Mouse (Mus musculus): ENCODE data around the gene Slc25a10. TPM values are rescaled to one million over a fixed set of nuclear protein-coding genes. Genes with fewer than 3 reads are reported as not detected.

Slc25a10 gene
- polyA plus RNA-seq, 1 experiment from 2014 or later = 31.1 TPM

GRCm38 (mm10) chr11:120485251-120485650 lies 6.4 kb upstream of the Slc25a10 start:
- Histone ChIP-seq H3K27ac (peak overlapping the region; percentile 59; the same call in 1 of the 2 replicates), H3K4me3 (peak overlapping the region; percentile 98), H3K9ac (peak overlapping the region; percentile 95), H3K9me3 (replicated peaks) (no peaks in the 10 kb centered on the region), H3K36me3 (ENCODE audit: poor library complexity, severe bottlenecking) (peaks cover 70% of the 10 kb centered on the region), H3K4me1 (peaks cover 30% of the 10 kb centered on the region), H3K4me2 (peak overlapping the region; percentile 95), H3K27me3 (no peaks in the 10 kb centered on the region)
- no peak for ATAC-seq
- WGBS = 12% methylated on average over 10 of the region's 10 CpGs

- Histone ChIP-seq H3K4me1 (peaks cover 54% of the 10 kb centered on the region), H3K9me3 (replicated peaks) (no peaks in the 10 kb centered on the region), H3K4me3 (no peak overlapping the region), H3K27me3 (no peaks in the 10 kb centered on the region), H3K4me2 (no peak overlapping the region), H3K36me3 (ENCODE audit: poor library complexity, severe bottlenecking) (peaks cover 38% of the 10 kb centered on the region), H3K27ac (no peak overlapping the region), H3K9ac (no peak overlapping the region)
- ATAC-seq = no peak
- WGBS = 78% methylated on average over 4 of the region's 4 CpGs
These were observed 3.1 kb upstream of the Slc25a10 start for GRCm38 (mm10) chr11:120488516-120488915.

GRCm38 (mm10) chr11:120489054-120489761 lies 2.4 kb upstream of the Slc25a10 start:
- Histone ChIP-seq H3K4me2 (no peak overlapping the region), H3K9me3 (replicated peaks) (no peaks in the 10 kb centered on the region), H3K4me3 (no peak overlapping the region; the same call in 1 of the 2 replicates), H3K36me3 (ENCODE audit: poor library complexity, severe bottlenecking) (peaks cover 39% of the 10 kb centered on the region), H3K27me3 (no peaks in the 10 kb centered on the region), H3K9ac (no peak overlapping the region), H3K4me1 (peaks cover 51% of the 10 kb centered on the region), H3K27ac (no peak overlapping the region)
- peak; percentile 31 for ATAC-seq
- 65% methylated on average over 4 of the region's 4 CpGs for WGBS

GRCm38 (mm10) chr11:120490291-120491046 lies 1.2 kb upstream of the Slc25a10 start:
- Histone ChIP-seq H3K36me3 (ENCODE audit: poor library complexity, severe bottlenecking) (peaks cover 51% of the 10 kb centered on the region), H3K27me3 (no peaks in the 10 kb centered on the region), H3K4me2 (peak overlapping the region; percentile 81), H3K9me3 (replicated peaks) (no peaks in the 10 kb centered on the region), H3K27ac (peak overlapping the region; percentile 76), H3K4me3 (peak overlapping the region; percentile 96), H3K4me1 (peaks cover 46% of the 10 kb centered on the region), H3K9ac (peak overlapping the region; percentile 92; the same call in 1 of the 2 replicates)
- ATAC-seq = no peak
- 32% methylated on average over 4 of the region's 4 CpGs for WGBS

- WGBS = under 1% methylated on average over 48 of the region's 48 CpGs
- Histone ChIP-seq H3K4me1 (peaks cover 40% of the 10 kb centered on the region), H3K4me2 (peak overlapping the region; percentile 81), H3K4me3 (peak overlapping the region; percentile 96), H3K9me3 (replicated peaks) (no peaks in the 10 kb centered on the region), H3K27me3 (no peaks in the 10 kb centered on the region), H3K36me3 (ENCODE audit: poor library complexity, severe bottlenecking) (peaks cover 51% of the 10 kb centered on the region), H3K9ac (peak overlapping the region; percentile 92), H3K27ac (peak overlapping the region; percentile 76)
- peak; percentile 34 for ATAC-seq
These were observed 611 bp downstream of the Slc25a10 start for GRCm38 (mm10) chr11:120492024-120492877.

- no peaks in the 10 kb centered on the region for H3K27me3 ChIP-seq
- peak overlapping the region; percentile 76 for H3K27ac ChIP-seq
- H3K4me1 ChIP-seq = peaks cover 40% of the 10 kb centered on the region
- H3K36me3 ChIP-seq (ENCODE audit: poor library complexity, severe bottlenecking) = peaks cover 51% of the 10 kb centered on the region
- H3K9ac ChIP-seq = peak overlapping the region; percentile 92
- no peak for ATAC-seq
- 17% methylated on average over 3 of the region's 3 CpGs for WGBS
- H3K9me3 ChIP-seq (replicated peaks) = no peaks in the 10 kb centered on the region
- H3K4me3 ChIP-seq = peak overlapping the region; percentile 96
- peak overlapping the region; percentile 81 for H3K4me2 ChIP-seq
These were observed 1.2 kb downstream of the Slc25a10 start for GRCm38 (mm10) chr11:120492878-120493203.

GRCm38 (mm10) chr11:120493351-120493750 lies 1.7 kb downstream of the Slc25a10 start:
- WGBS = 43% methylated on average over 3 of the region's 3 CpGs
- peak overlapping the region; percentile 76 for H3K27ac ChIP-seq
- no peak for ATAC-seq
- peaks cover 40% of the 10 kb centered on the region for H3K4me1 ChIP-seq
- H3K27me3 ChIP-seq = no peaks in the 10 kb centered on the region
- no peaks in the 10 kb centered on the region for H3K9me3 ChIP-seq (replicated peaks)
- H3K36me3 ChIP-seq (ENCODE audit: poor library complexity, severe bottlenecking) = peaks cover 51% of the 10 kb centered on the region
- H3K4me3 ChIP-seq = peak overlapping the region; percentile 96
- H3K9ac ChIP-seq = peak overlapping the region; percentile 92
- peak overlapping the region; percentile 81 for H3K4me2 ChIP-seq

- Histone ChIP-seq H3K9ac (no peak overlapping the region; the same call in 1 of the 2 replicates), H3K4me3 (no peak overlapping the region), H3K9me3 (replicated peaks) (no peaks in the 10 kb centered on the region), H3K4me1 (peaks cover 39% of the 10 kb centered on the region), H3K4me2 (peak overlapping the region; percentile 81; the same call in 1 of the 2 replicates), H3K36me3 (ENCODE audit: poor library complexity, severe bottlenecking) (peaks cover 51% of the 10 kb centered on the region), H3K27me3 (no peaks in the 10 kb centered on the region), H3K27ac (no peak overlapping the region)
- no peak for ATAC-seq
- WGBS = 88% methylated on average over 3 of the region's 3 CpGs
These were observed 2.3 kb downstream of the Slc25a10 start for GRCm38 (mm10) chr11:120493911-120494310.

- H3K4me3 ChIP-seq = no peak overlapping the region
- no peak for ATAC-seq
- peaks cover 15% of the 10 kb centered on the region for H3K4me1 ChIP-seq
- H3K27me3 ChIP-seq = no peaks in the 10 kb centered on the region
- WGBS = 92% methylated on average over 3 of the region's 3 CpGs
- no peak overlapping the region for H3K4me2 ChIP-seq
- H3K9ac ChIP-seq = no peak overlapping the region
- H3K36me3 ChIP-seq (ENCODE audit: poor library complexity, severe bottlenecking) = peaks cover 55% of the 10 kb centered on the region
- no peaks in the 10 kb centered on the region for H3K9me3 ChIP-seq (replicated peaks)
- no peak overlapping the region for H3K27ac ChIP-seq
These were observed 5.8 kb downstream of the Slc25a10 start for GRCm38 (mm10) chr11:120497436-120497835.

- 94% methylated on average over 12 of the region's 12 CpGs for WGBS
- H3K9ac ChIP-seq = no peak overlapping the region
These were observed 6.6 kb downstream of the Slc25a10 start for GRCm38 (mm10) chr11:120498226-120498625.

GRCm38 (mm10) chr11:120498891-120499290 lies 7.3 kb downstream of the Slc25a10 start:
- Histone ChIP-seq H3K9ac (no peak overlapping the region; the same call in 1 of the 2 replicates), H3K4me3 (no peak overlapping the region), H3K4me1 (0 out of 2 replicates have a peak, but pooled peaks cover under 1% of the 10 kb centered on the region), H3K36me3 (ENCODE audit: poor library complexity, severe bottlenecking) (peaks cover 55% of the 10 kb centered on the region), H3K27ac (no peak overlapping the region), H3K9me3 (replicated peaks) (no peaks in the 10 kb centered on the region), H3K27me3 (no peaks in the 10 kb centered on the region), H3K4me2 (no peak overlapping the region)
- no peak for ATAC-seq
- WGBS = 84% methylated on average over 5 of the region's 5 CpGs

More at GRCm38 (mm10) chr11:120498226-120498625, 6.6 kb downstream of the Slc25a10 start:
- no peaks in the 10 kb centered on the region for H3K27me3 ChIP-seq
- H3K36me3 ChIP-seq (ENCODE audit: poor library complexity, severe bottlenecking) = peaks cover 55% of the 10 kb centered on the region
- no peak overlapping the region for H3K4me3 ChIP-seq
- no peaks in the 10 kb centered on the region for H3K9me3 ChIP-seq (replicated peaks)
- peaks cover 7% of the 10 kb centered on the region for H3K4me1 ChIP-seq
- ATAC-seq = no peak
- no peak overlapping the region for H3K4me2 ChIP-seq
- H3K27ac ChIP-seq = no peak overlapping the region
